Mouse (Mus musculus) heart, embryonic 12.5 days (tissue): ENCODE measurements around the gene Klhl7. TPM values are rescaled to one million over a fixed set of nuclear protein-coding genes. Genes with fewer than 3 reads are reported as not detected.

Experiments used
- ATAC-seq: fragments of 200-750 bp; cut with Nextera tagmentation; 2 replicates; pipeline ENCODE4 v1.8.0; 2017; ENCODE audit warnings: moderate TSS enrichment, moderate library complexity; ENCODE audit not compliant: insufficient number of reproducible peaks, low FRiP score
- H3K27ac ChIP-seq: fragments of 300-500 bp; sonication (generic); 2 replicates; pipeline ENCODE4 v1.5.1; 2016; ENCODE audit warnings: mild to moderate bottlenecking, moderate library complexity; ENCODE audit not compliant: poor library complexity, severe bottlenecking
- H3K27me3 ChIP-seq: fragments of 300-500 bp; sonication (generic); replicated peaks from 2 replicates; pipeline ENCODE4 v1.6.1; 2016; ENCODE audit warnings: mild to moderate bottlenecking, moderate library complexity
- H3K36me3 ChIP-seq: fragments of 300-500 bp; sonication (generic); 2 replicates; pipeline ENCODE4 v1.6.1; 2016; ENCODE audit warnings: mild to moderate bottlenecking, moderate library complexity
- H3K4me1 ChIP-seq: fragments of 300-500 bp; sonication (generic); replicated peaks from 2 replicates; pipeline ENCODE4 v1.6.1; 2016; ENCODE audit warnings: mild to moderate bottlenecking
- H3K4me2 ChIP-seq: fragments of 300-500 bp; sonication (generic); 2 replicates; pipeline ENCODE4 v1.6.1; 2016; ENCODE audit warnings: mild to moderate bottlenecking, moderate library complexity
- H3K4me3 ChIP-seq: fragments of 300-500 bp; sonication (generic); 2 replicates; pipeline ENCODE4 v1.5.1; 2016; ENCODE audit warnings: mild to moderate bottlenecking
- H3K9ac ChIP-seq: fragments of 300-500 bp; sonication (generic); 2 replicates; pipeline ENCODE4 v1.6.1; 2016; ENCODE audit warnings: mild to moderate bottlenecking, moderate library complexity
- H3K9me3 ChIP-seq: fragments of 300-500 bp; sonication (generic); replicated peaks from 2 replicates; pipeline ENCODE4 v1.6.1; 2016; ENCODE audit warnings: mild to moderate bottlenecking, moderate library complexity
- WGBS: fragments of 180-500 bp; shearing (Covaris S2); methylation state at CpG from one replicate; pipeline ENCODE4 v1.1.7; 2016; 5-methylcytosine and 5-hydroxymethylcytosine counted together
- polyA plus RNA-seq: library from polyadenylated mRNA; unstranded; fragments of >200 nt; fragmentation: Nextera tagmentation; extraction: Ambion mirVana; gene quantifications from 2 replicates; pipeline ENCODE4 v1.2.1, GENCODE M21; 2016

The Klhl7 gene
- polyA plus RNA-seq, 1 experiment from 2014 or later: 51.1 TPM

DNA sequence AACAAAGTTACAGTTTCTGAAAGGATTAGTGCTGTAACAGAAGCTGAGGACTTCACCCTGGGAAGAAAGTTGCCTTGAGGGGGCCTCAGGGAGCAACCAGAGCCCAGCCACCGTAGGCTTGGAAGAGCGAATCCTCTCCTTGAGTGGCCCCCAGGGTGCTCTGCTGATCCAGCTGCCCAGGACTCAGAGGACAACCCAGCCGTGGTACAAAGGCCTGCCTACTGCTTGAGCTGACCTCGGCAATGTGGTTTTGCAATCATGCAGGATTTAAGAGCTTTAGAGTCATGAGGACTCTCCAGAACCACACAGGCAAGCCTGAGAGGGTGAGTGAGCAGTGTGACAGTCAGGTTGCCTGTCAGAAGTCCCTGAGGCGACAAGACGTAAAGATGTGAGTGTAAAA lies 28.4 kb upstream of the Klhl7 start:
- H3K36me3 ChIP-seq: no peaks in the 10 kb centered on the region
- 64% methylated on average over 6 of the region's 6 CpGs for WGBS
- no peak overlapping the region; the same call in 1 of the 2 replicates for H3K27ac ChIP-seq

DNA sequence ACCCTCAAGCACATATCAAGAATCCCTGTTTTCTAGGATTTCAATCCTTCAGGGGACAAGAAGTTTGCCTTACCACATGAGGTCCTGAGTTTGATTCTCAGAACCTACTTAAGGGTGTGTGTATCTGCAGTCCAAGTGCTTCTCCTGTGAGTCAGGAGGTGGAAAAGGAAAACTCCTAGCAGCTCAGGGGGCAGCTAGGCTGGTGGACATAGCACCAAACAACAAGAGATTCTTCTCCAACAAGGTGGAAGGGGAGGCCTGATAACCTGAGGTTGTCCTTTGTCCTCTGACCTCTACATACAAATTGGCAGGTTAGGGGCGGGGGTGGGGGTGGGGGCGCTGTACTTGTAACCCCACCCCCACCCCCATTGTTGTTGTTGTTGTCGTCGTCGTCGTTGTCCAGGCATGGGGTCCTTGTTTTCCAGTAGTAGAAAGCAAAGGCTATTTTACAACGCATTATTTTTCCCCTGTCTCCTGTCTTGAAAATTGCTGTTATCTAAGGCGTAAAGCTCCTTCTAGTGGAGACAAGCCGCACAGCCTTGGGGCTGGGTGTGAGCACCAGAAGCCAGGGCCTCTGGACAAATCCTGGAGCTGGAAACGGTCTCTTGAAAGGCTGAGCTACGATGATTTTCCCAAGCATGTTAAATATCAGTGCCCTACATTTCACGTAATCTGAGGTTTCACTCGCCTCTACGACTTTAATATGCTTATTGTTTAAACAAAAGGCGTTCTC lies 23.3 kb upstream of the Klhl7 start:
- ATAC-seq: peak; percentile 61
- Histone ChIP-seq H3K9me3 (no peaks in the 10 kb centered on the region), H3K36me3 (no peaks in the 10 kb centered on the region), H3K4me3 (peak overlapping the region; percentile 32), H3K4me2 (peak overlapping the region; percentile 51), H3K27me3 (no peaks in the 10 kb centered on the region), H3K4me1 (peaks cover 2% of the 10 kb centered on the region; the same call in 1 of the 2 replicates), H3K9ac (peak overlapping the region; percentile 34; the same call in 1 of the 2 replicates), H3K27ac (no peak overlapping the region)
- WGBS: under 1% methylated on average over 14 of the region's 15 CpGs

More for the DNA sequence above, 28.4 kb upstream of the Klhl7 start:
- Histone ChIP-seq H3K27me3 (no peaks in the 10 kb centered on the region), H3K4me3 (no peak overlapping the region), H3K4me1 (no peaks in the 10 kb centered on the region; the same call in 1 of the 2 replicates), H3K4me2 (no peak overlapping the region), H3K9me3 (no peaks in the 10 kb centered on the region), H3K9ac (no peak overlapping the region)
- ATAC-seq: no peak

DNA sequence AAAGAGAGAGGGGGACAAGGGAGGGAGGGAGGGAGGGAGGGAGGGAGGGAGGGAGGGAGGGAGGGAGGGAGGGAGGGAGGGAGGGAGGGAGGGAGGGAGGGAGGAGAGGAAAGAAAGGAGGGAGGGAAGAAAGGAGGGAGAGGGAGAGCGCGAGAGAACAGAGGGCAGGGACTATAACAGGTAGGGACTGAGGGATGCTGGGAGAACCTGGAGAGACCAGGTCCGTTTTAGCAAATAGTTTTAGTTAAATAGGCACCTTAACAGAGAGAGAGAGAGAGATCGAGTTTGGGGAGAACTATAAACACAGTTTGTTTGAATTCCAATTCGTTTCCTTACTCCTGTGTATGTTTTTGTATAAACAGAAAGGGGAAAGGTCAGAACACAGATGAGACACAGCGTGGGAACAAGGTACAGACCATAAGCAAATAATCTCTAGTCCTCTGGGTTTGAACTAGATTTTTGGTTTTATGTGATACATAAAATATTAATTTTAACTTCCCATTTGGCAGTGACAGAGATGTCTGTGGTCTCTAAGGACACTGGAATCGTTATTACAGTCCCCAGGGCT lies 22.6 kb upstream of the Klhl7 start:
- Histone ChIP-seq H3K4me1 (peaks cover 2% of the 10 kb centered on the region; the same call in 1 of the 2 replicates), H3K9me3 (no peaks in the 10 kb centered on the region), H3K27me3 (no peaks in the 10 kb centered on the region), H3K4me3 (peak overlapping the region; percentile 32), H3K9ac (no peak overlapping the region), H3K36me3 (no peaks in the 10 kb centered on the region), H3K4me2 (peak overlapping the region; percentile 51), H3K27ac (no peak overlapping the region)
- no peak for ATAC-seq
- WGBS: 21% methylated on average over 7 of the region's 7 CpGs

DNA sequence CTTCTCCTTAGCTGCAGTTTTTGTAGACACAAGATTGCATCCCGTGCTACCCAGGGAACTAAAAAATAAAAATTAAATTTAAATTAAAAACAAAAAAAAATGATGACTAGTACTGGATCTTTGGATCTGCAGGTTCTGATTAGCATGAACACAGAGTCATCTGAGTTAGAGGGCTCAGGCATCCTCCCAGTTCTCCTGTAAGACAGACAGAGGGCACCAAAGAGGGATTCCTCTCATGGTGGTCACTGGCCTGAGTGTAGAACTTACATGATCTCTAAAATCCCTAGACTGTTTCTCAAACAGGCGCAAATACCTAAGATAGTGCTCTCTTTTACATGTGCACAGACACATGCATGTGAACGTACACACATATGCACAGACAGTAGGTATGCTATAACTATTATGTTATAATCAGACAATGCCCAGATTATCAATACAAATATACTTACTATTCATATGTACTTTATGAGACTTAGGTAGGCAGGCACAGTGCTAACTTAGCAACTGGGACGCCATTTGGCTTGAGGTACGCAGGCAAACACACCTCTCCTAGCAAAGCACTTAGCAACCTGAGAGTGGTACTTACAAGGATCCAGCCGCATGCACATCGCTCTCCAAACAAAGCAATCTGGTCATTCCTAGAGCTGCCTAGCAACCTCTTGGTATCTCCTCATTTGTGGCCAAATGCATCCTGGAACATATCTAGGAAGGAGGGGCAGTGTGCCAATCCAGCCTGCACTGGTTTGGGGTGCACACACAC lies 21.8 kb upstream of the Klhl7 start:
- H3K27me3 ChIP-seq: no peaks in the 10 kb centered on the region
- no peak overlapping the region for H3K4me3 ChIP-seq
- peaks cover 2% of the 10 kb centered on the region; the same call in 1 of the 2 replicates for H3K4me1 ChIP-seq
- ATAC-seq: no peak
- no peak overlapping the region for H3K27ac ChIP-seq
- WGBS: 82% methylated on average over 7 of the region's 7 CpGs
- H3K4me2 ChIP-seq: no peak overlapping the region
- H3K9me3 ChIP-seq: no peaks in the 10 kb centered on the region
- H3K9ac ChIP-seq: no peak overlapping the region
- H3K36me3 ChIP-seq: no peaks in the 10 kb centered on the region

DNA sequence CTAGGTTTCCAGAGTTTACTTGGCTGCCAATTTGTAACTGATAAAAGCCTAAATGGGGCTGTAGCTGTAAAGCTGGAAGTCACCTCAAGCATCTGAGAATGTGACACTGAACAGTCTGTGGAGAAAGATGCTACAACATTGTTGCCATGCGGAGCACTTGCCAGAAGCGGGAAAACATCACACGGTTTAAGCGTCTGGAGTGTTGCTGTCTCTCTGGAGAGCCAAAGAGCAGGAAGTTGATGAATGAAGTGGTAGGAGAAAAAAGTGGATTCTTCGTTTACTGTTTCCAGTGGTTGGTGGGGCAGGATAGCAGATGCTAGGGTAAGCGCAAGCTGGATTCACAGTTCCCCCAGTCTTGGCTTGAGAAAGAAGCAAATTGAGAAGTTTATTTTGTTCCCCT lies 19.6 kb upstream of the Klhl7 start:
- WGBS: 52% methylated on average over 6 of the region's 6 CpGs
- no peak for ATAC-seq
- H3K36me3 ChIP-seq: no peaks in the 10 kb centered on the region

DNA sequence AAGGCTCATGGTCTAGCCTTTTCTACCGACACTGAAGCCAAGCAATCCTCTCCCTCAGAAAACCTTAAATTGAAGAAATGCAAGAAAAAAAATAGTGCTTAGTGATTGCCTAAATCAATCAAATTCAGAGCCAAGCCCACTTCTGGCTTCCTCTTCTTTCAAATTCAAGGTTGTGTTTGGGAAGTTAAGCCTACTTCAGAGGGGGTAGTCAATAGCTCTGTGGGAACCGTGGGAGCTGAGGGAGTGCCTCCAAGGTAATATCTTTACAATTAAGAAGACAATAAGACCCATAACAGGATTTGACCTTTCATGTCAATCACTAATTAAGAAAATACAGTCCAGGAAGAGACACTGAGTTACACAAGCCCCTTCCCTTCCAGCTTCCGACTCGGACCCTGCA lies 15.6 kb upstream of the Klhl7 start:
- WGBS: 82% methylated on average over 4 of the region's 4 CpGs
- H3K27me3 ChIP-seq: no peaks in the 10 kb centered on the region

More for the DNA sequence above, 19.6 kb upstream of the Klhl7 start:
- peaks cover 2% of the 10 kb centered on the region; the same call in 1 of the 2 replicates for H3K4me1 ChIP-seq
- no peak overlapping the region for H3K4me3 ChIP-seq
- H3K4me2 ChIP-seq: no peak overlapping the region
- H3K9ac ChIP-seq: no peak overlapping the region
- no peak overlapping the region for H3K27ac ChIP-seq
- no peaks in the 10 kb centered on the region for H3K9me3 ChIP-seq
- no peaks in the 10 kb centered on the region for H3K27me3 ChIP-seq

DNA sequence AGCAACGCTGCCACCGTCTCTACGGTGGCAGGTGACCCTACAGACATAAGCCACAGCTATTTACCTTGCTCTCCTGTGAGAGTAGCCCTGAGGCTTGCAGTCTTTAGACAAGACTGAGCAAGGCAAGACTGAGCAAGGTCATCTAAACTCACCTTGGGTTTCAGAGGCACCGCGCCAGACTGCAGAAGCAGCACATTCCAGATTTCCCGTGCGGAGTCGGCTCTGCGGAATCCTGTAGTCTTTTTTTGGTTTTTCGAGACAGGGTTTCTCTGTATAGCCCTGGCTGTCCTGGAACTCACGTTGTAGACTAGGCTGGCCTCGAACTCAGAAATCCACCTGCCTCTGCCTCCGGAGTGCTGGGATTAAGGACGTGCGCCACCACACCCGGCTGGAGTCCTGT lies 14.2 kb upstream of the Klhl7 start:
- H3K27me3 ChIP-seq: no peaks in the 10 kb centered on the region
- ATAC-seq: no peak
- H3K9me3 ChIP-seq: no peaks in the 10 kb centered on the region
- WGBS: 73% methylated on average over 16 of the region's 16 CpGs
- H3K9ac ChIP-seq: no peak overlapping the region
- H3K36me3 ChIP-seq: no peaks in the 10 kb centered on the region
- H3K27ac ChIP-seq: no peak overlapping the region
- 0 out of 2 replicates have a peak, but pooled peaks cover 2% of the 10 kb centered on the region for H3K4me1 ChIP-seq
- no peak overlapping the region for H3K4me2 ChIP-seq
- H3K4me3 ChIP-seq: no peak overlapping the region

More for the DNA sequence above, 15.6 kb upstream of the Klhl7 start:
- 0 out of 2 replicates have a peak, but pooled peaks cover 2% of the 10 kb centered on the region for H3K4me1 ChIP-seq
- no peaks in the 10 kb centered on the region for H3K9me3 ChIP-seq
- no peak overlapping the region for H3K27ac ChIP-seq
- H3K4me3 ChIP-seq: no peak overlapping the region
- no peak overlapping the region for H3K4me2 ChIP-seq
- no peak for ATAC-seq
- no peak overlapping the region for H3K9ac ChIP-seq
- no peaks in the 10 kb centered on the region for H3K36me3 ChIP-seq

DNA sequence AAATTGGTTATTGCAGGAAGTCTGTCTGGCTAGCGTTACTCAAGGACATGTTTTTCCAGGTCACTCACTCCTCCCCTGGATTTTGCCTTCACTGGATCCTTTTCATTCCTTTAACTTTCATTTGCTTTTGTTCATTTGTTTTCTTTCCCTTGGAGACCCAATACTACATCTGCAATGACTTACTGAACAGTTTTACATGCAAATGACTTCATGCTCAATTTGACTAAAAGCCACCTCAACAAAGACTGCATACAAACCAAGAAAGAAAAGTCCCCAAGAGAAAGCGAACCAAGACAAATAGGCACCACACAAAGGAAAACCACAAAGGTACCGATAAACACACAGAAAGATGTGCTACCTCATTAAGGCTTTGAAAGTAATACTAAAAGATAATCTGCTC lies 13.5 kb upstream of the Klhl7 start:
- H3K4me3 ChIP-seq: no peak overlapping the region
- no peak for ATAC-seq
- 73% methylated on average over 3 of the region's 3 CpGs for WGBS
- no peak overlapping the region for H3K27ac ChIP-seq
- H3K36me3 ChIP-seq: no peaks in the 10 kb centered on the region
- no peak overlapping the region for H3K4me2 ChIP-seq
- no peaks in the 10 kb centered on the region for H3K9me3 ChIP-seq
- H3K4me1 ChIP-seq: no peaks in the 10 kb centered on the region
- no peak overlapping the region for H3K9ac ChIP-seq
- no peaks in the 10 kb centered on the region for H3K27me3 ChIP-seq

DNA sequence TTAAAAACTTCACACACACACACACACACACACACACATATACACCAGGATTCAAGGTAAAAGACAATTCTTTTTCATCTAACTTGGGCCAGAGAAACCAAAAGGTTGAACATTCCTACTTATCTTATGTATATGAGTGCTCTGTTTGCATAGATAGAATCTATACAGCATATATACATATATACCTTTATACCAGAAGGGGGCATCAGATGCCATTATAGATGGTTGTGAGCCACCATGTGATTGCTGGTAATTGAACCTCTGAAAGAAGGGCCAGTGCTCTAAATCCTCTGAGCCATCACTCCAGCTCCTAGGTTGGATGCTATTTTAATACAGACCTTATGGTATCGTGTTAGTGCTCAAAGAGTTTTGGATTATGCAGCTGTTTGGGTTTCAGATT lies 12.0 kb upstream of the Klhl7 start:
- Histone ChIP-seq H3K36me3 (no peaks in the 10 kb centered on the region), H3K4me3 (no peak overlapping the region), H3K4me1 (no peaks in the 10 kb centered on the region), H3K9me3 (no peaks in the 10 kb centered on the region), H3K27ac (no peak overlapping the region), H3K27me3 (no peaks in the 10 kb centered on the region), H3K4me2 (no peak overlapping the region), H3K9ac (no peak overlapping the region)
- no peak for ATAC-seq
- 85% methylated on average over 1 of the region's 1 CpGs for WGBS

DNA sequence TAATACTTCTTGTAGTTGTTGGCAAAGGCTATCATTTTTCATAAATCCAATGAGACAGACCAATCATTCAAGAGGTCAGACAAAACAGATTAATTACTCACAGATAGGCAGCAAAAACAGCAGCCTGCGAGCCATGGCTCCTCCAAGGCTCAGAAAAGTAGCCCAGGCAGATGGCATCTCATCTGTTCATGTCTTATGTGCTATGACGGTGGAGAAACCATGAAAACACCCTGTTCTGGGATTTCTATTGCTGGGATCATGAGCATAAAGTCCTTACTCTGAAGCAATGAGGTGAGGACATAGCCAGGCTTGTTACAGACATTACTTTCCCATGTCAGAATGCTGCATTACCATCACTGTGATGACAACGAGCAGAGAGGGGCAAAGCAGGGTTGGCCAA lies 7.9 kb upstream of the Klhl7 start:
- no peaks in the 10 kb centered on the region for H3K27me3 ChIP-seq

DNA sequence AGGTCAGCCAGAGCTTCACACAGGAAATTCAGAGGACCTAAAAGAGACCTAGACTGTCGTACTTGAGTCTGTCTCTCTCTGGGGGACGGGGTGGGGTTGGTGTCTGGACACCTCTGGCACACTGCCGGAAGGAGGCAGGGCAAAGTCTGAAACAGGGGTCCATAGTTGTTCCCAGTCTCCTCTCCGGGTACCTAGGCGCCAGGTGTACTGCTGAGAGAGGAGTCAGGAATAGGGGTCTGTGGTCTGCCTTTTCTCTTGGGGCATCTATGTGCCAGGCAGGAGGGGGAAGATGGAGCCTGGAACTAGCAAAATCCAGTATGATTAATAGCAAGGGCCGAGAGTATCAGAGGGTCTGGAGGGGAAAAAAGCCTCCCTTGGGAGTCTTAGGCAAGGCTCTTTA lies 5.0 kb upstream of the Klhl7 start:
- Histone ChIP-seq H3K27ac (no peak overlapping the region), H3K36me3 (no peaks in the 10 kb centered on the region), H3K4me3 (no peak overlapping the region), H3K9ac (no peak overlapping the region), H3K4me1 (0 out of 2 replicates have a peak, but pooled peaks cover 3% of the 10 kb centered on the region), H3K27me3 (no peaks in the 10 kb centered on the region), H3K4me2 (no peak overlapping the region), H3K9me3 (no peaks in the 10 kb centered on the region)
- WGBS: 71% methylated on average over 6 of the region's 6 CpGs
- ATAC-seq: no peak

More for the DNA sequence above, 7.9 kb upstream of the Klhl7 start:
- Histone ChIP-seq H3K9me3 (no peaks in the 10 kb centered on the region), H3K9ac (no peak overlapping the region), H3K27ac (no peak overlapping the region), H3K4me3 (no peak overlapping the region), H3K4me2 (no peak overlapping the region), H3K4me1 (no peaks in the 10 kb centered on the region), H3K36me3 (no peaks in the 10 kb centered on the region)
- WGBS: 70% methylated on average over 3 of the region's 3 CpGs
- ATAC-seq: no peak
